Mouse (Mus musculus): ENCODE data around the gene Trex1. TPM values are rescaled to one million over a fixed set of nuclear protein-coding genes. Genes with fewer than 3 reads are reported as not detected.

The Trex1 gene
- polyA plus RNA-seq, 1 experiment, result 45.2 TPM

- DNase-seq, result peak; percentile 93
- TF ChIP-seq CTCF (conservative IDR thresholded peaks at IDR 0.05; ENCODE audit: insufficient read depth, insufficient read length, low read depth, low read length), result no peak
- TF ChIP-seq POLR2A (IDR thresholded peaks at IDR 0.05; ENCODE audit: low read depth, low read length), result peak; percentile 67
- H3K4me1 ChIP-seq (ENCODE audit: control insufficient read depth, insufficient read depth, low read length), result peaks cover 5% of the 10 kb centered on the region; the same call in 1 of the 2 replicates
- H3K27me3 ChIP-seq (replicated peaks; ENCODE audit: control insufficient read depth, insufficient read depth, low read length), result no peaks in the 10 kb centered on the region
- no peaks in the 10 kb centered on the region; the same call in 1 of the 2 replicates for H3K36me3 ChIP-seq (ENCODE audit: control insufficient read depth, insufficient read depth, low read length)
- H3K27ac ChIP-seq (ENCODE audit: insufficient read depth, low read depth, low read length), result peak within 1 kb of the TSS; percentile 58
- peak within 1 kb of the TSS; percentile 82 for H3K4me3 ChIP-seq (ENCODE audit: insufficient read depth, low read depth, low read length)
- WGBS, result under 1% methylated on average over 57 of the region's 57 CpGs
Observed at GRCm38 (mm10) chr9:109073661-109074573, 14.4 kb upstream of the Trex1 start, which contains the start of gene Atrip. TSS of gene Atrip (minus strand) at chr9:109074124.

GRCm38 (mm10) chr9:109068095-109068735, 8.7 kb upstream of the Trex1 start:
- WGBS, result 79% methylated on average over 3 of the region's 3 CpGs
- TF ChIP-seq POLR2A (IDR thresholded peaks at IDR 0.05; ENCODE audit: low read depth, low read length) (no peak), CTCF (conservative IDR thresholded peaks at IDR 0.05; ENCODE audit: insufficient read depth, insufficient read length, low read depth, low read length) (0 out of 2 replicates have a peak, but pooled peaks have one; percentile 16)
- Histone ChIP-seq H3K4me1 (ENCODE audit: control insufficient read depth, insufficient read depth, low read length) (no peaks in the 10 kb centered on the region; the same call in 1 of the 2 replicates), H3K36me3 (ENCODE audit: control insufficient read depth, insufficient read depth, low read length) (no peaks in the 10 kb centered on the region; the same call in 1 of the 2 replicates), H3K27me3 (replicated peaks; ENCODE audit: control insufficient read depth, insufficient read depth, low read length) (no peaks in the 10 kb centered on the region), H3K27ac (ENCODE audit: insufficient read depth, low read depth, low read length) (no peak overlapping the region), H3K4me3 (ENCODE audit: insufficient read depth, low read depth, low read length) (no peak overlapping the region)
- peak; percentile 53 for DNase-seq

GRCm38 (mm10) chr9:109060898-109061295, 1.4 kb upstream of the Trex1 start:
- TF ChIP-seq POLR2A (IDR thresholded peaks at IDR 0.05; ENCODE audit: low read depth, low read length) (no peak), CTCF (conservative IDR thresholded peaks at IDR 0.05; ENCODE audit: insufficient read depth, insufficient read length, low read depth, low read length) (no peak)
- no peak for DNase-seq
- Histone ChIP-seq H3K4me3 (ENCODE audit: insufficient read depth, low read depth, low read length) (no peak overlapping the region), H3K4me1 (ENCODE audit: control insufficient read depth, insufficient read depth, low read length) (peaks cover 4% of the 10 kb centered on the region; the same call in 1 of the 2 replicates), H3K27ac (ENCODE audit: insufficient read depth, low read depth, low read length) (no peak overlapping the region), H3K27me3 (replicated peaks; ENCODE audit: control insufficient read depth, insufficient read depth, low read length) (no peaks in the 10 kb centered on the region), H3K36me3 (ENCODE audit: control insufficient read depth, insufficient read depth, low read length) (no peaks in the 10 kb centered on the region)
- 94% methylated on average over 5 of the region's 5 CpGs for WGBS

- TF ChIP-seq POLR2A (IDR thresholded peaks at IDR 0.05; ENCODE audit: low read depth, low read length), result no peak
- TF ChIP-seq CTCF (conservative IDR thresholded peaks at IDR 0.05; ENCODE audit: insufficient read depth, insufficient read length, low read depth, low read length), result no peak
- H3K27me3 ChIP-seq (replicated peaks; ENCODE audit: control insufficient read depth, insufficient read depth, low read length), result no peaks in the 10 kb centered on the region
- no peak for DNase-seq
- H3K36me3 ChIP-seq (ENCODE audit: control insufficient read depth, insufficient read depth, low read length), result no peaks in the 10 kb centered on the region
- 85% methylated on average over 16 of the region's 16 CpGs for WGBS
- H3K4me1 ChIP-seq (ENCODE audit: control insufficient read depth, insufficient read depth, low read length), result peaks cover 4% of the 10 kb centered on the region; the same call in 1 of the 2 replicates
- no peak overlapping the region for H3K27ac ChIP-seq (ENCODE audit: insufficient read depth, low read depth, low read length)
- no peak overlapping the region for H3K4me3 ChIP-seq (ENCODE audit: insufficient read depth, low read depth, low read length)
Observed at GRCm38 (mm10) chr9:109060184-109060897, 807 bp upstream of the Trex1 start.

- peak overlapping the region; percentile 56; the same call in 1 of the 2 replicates for H3K4me3 ChIP-seq (ENCODE audit: insufficient read depth, low read depth, low read length)
- H3K36me3 ChIP-seq (ENCODE audit: control insufficient read depth, insufficient read depth, low read length), result no peaks in the 10 kb centered on the region
- WGBS, result 84% methylated on average over 19 of the region's 19 CpGs
- no peaks in the 10 kb centered on the region for H3K27me3 ChIP-seq (replicated peaks; ENCODE audit: control insufficient read depth, insufficient read depth, low read length)
- no peak for TF ChIP-seq POLR2A (IDR thresholded peaks at IDR 0.05; ENCODE audit: low read depth, low read length)
- TF ChIP-seq CTCF (conservative IDR thresholded peaks at IDR 0.05; ENCODE audit: insufficient read depth, insufficient read length, low read depth, low read length), result no peak
- H3K4me1 ChIP-seq (ENCODE audit: control insufficient read depth, insufficient read depth, low read length), result peaks cover 7% of the 10 kb centered on the region; the same call in 1 of the 2 replicates
- no peak for DNase-seq
- peak overlapping the region; percentile 50; the same call in 1 of the 2 replicates for H3K27ac ChIP-seq (ENCODE audit: insufficient read depth, low read depth, low read length)
Observed at GRCm38 (mm10) chr9:109058006-109058765, 1.3 kb downstream of the Trex1 start.

- DNase-seq, result no peak
- Histone ChIP-seq H3K36me3 (ENCODE audit: control insufficient read depth, insufficient read depth, low read length) (no peaks in the 10 kb centered on the region), H3K27ac (ENCODE audit: insufficient read depth, low read depth, low read length) (no peak overlapping the region), H3K4me3 (ENCODE audit: insufficient read depth, low read depth, low read length) (peak overlapping the region; percentile 1; the same call in 1 of the 2 replicates), H3K27me3 (replicated peaks; ENCODE audit: control insufficient read depth, insufficient read depth, low read length) (no peaks in the 10 kb centered on the region), H3K4me1 (ENCODE audit: control insufficient read depth, insufficient read depth, low read length) (peaks cover 7% of the 10 kb centered on the region; the same call in 1 of the 2 replicates)
- TF ChIP-seq CTCF (conservative IDR thresholded peaks at IDR 0.05; ENCODE audit: insufficient read depth, insufficient read length, low read depth, low read length) (no peak), POLR2A (IDR thresholded peaks at IDR 0.05; ENCODE audit: low read depth, low read length) (no peak)
- 82% methylated on average over 5 of the region's 5 CpGs for WGBS
Observed at GRCm38 (mm10) chr9:109057543-109057942, 2.0 kb downstream of the Trex1 start.

Measured in kidney, adult 2 months (tissue).